Mouse (Mus musculus) stomach, embryonic 14.5 days (tissue): ENCODE measurements around the gene Timeless. TPM values are rescaled to one million over a fixed set of nuclear protein-coding genes. Genes with fewer than 3 reads are reported as not detected.

Experiments used
- ATAC-seq: fragments of 200-750 bp; cut with Nextera tagmentation; 2 replicates; pipeline ENCODE4 v1.8.0; 2017; ENCODE audit warnings: low read depth, moderate TSS enrichment; ENCODE audit not compliant: insufficient number of reproducible peaks, insufficient read depth, low FRiP score
- H3K27ac ChIP-seq: fragments of 300-500 bp; sonication (generic); 2 replicates; pipeline ENCODE4 v1.5.1; 2014; ENCODE audit warnings: mild to moderate bottlenecking, low read length, moderate library complexity, mixed read lengths
- H3K27me3 ChIP-seq: fragments of 300-500 bp; sonication (generic); 2 replicates; pipeline ENCODE4 v1.6.1; 2014; ENCODE audit warnings: low read length, control low read depth, mixed read lengths; ENCODE audit not compliant: control insufficient read depth, insufficient read depth
- H3K36me3 ChIP-seq: fragments of 300-500 bp; sonication (generic); 2 replicates; pipeline ENCODE4 v1.6.1; 2014; ENCODE audit warnings: mild to moderate bottlenecking, control low read depth, low read length, moderate library complexity, mixed read lengths; ENCODE audit not compliant: control insufficient read depth, insufficient read depth
- H3K4me1 ChIP-seq: fragments of 300-500 bp; sonication (generic); 2 replicates; pipeline ENCODE4 v1.6.1; 2014; ENCODE audit warnings: low read length, control low read depth, mixed read lengths; ENCODE audit not compliant: control insufficient read depth, insufficient read depth
- H3K4me2 ChIP-seq: fragments of 300-500 bp; sonication (generic); replicated peaks from 2 replicates; pipeline ENCODE4 v1.6.1; 2014; ENCODE audit warnings: low read depth, low read length, control low read depth
- H3K4me3 ChIP-seq: fragments of 300-500 bp; sonication (generic); 2 replicates; pipeline ENCODE4 v1.5.1; 2014; ENCODE audit warnings: low read depth, low read length, control low read depth
- H3K9ac ChIP-seq: fragments of 300-500 bp; sonication (generic); replicated peaks from 2 replicates; pipeline ENCODE4 v1.6.1; 2014; ENCODE audit warnings: low read depth, mild to moderate bottlenecking, control low read depth, low read length, moderate library complexity, mixed read lengths
- H3K9me3 ChIP-seq: fragments of 300-500 bp; sonication (generic); 2 replicates; pipeline ENCODE4 v1.6.1; 2016; ENCODE audit warnings: low read depth, low read length, control low read depth; ENCODE audit not compliant: control insufficient read depth
- WGBS: fragments of 180-500 bp; shearing (Covaris S2); extraction: QIAGEN DNeasy Blood & Tissue Kit; methylation state at CpG from one replicate; pipeline ENCODE4 v1.1.7; 2014; 5-methylcytosine and 5-hydroxymethylcytosine counted together
- polyA plus RNA-seq: library from polyadenylated mRNA; unstranded; fragments of >200 nt; fragmentation: Nextera tagmentation; extraction: Ambion mirVana; gene quantifications from 2 replicates; pipeline ENCODE4 v1.2.1, GENCODE M21; 2014

Gene Timeless
- polyA plus RNA-seq, 1 experiment from 2014 or later = 47.2 TPM

- Histone ChIP-seq H3K9ac (no peak overlapping the region), H3K4me3 (no peak overlapping the region), H3K4me2 (no peak overlapping the region), H3K9me3 (no peaks in the 10 kb centered on the region), H3K36me3 (no peaks in the 10 kb centered on the region), H3K27ac (no peak overlapping the region), H3K27me3 (peaks cover 9% of the 10 kb centered on the region; the same call in 1 of the 2 replicates), H3K4me1 (peaks cover 7% of the 10 kb centered on the region)
- ATAC-seq = no peak
- WGBS = 89% methylated on average over 6 of the region's 6 CpGs
Measured at GRCm38 (mm10) chr10:128193113-128193512, 38.8 kb upstream of the Timeless start.

- Histone ChIP-seq H3K4me3 (peak within 1 kb of the TSS; percentile 57), H3K36me3 (no peaks in the 10 kb centered on the region), H3K9ac (peak within 1 kb of the TSS; percentile 53), H3K27ac (peak within 1 kb of the TSS; percentile 27; the same call in 1 of the 2 replicates), H3K4me2 (peak within 1 kb of the TSS; percentile 99), H3K27me3 (peaks cover 9% of the 10 kb centered on the region; the same call in 1 of the 2 replicates), H3K9me3 (no peaks in the 10 kb centered on the region), H3K4me1 (peaks cover 7% of the 10 kb centered on the region)
- ATAC-seq = peak; percentile 94
- WGBS = 1% methylated on average over 46 of the region's 46 CpGs
Measured at GRCm38 (mm10) chr10:128194024-128194550, 37.8 kb upstream of the Timeless start, which contains the start of gene Gls2. TSS of gene Gls2 (plus strand) at chr10:128194457.

- peak overlapping the region; percentile 99 for H3K4me2 ChIP-seq
- peak; percentile 87 for ATAC-seq
- peak overlapping the region; percentile 53 for H3K9ac ChIP-seq
- H3K4me1 ChIP-seq = peaks cover 7% of the 10 kb centered on the region
- peaks cover 9% of the 10 kb centered on the region; the same call in 1 of the 2 replicates for H3K27me3 ChIP-seq
- 1% methylated on average over 78 of the region's 79 CpGs for WGBS
- no peaks in the 10 kb centered on the region for H3K36me3 ChIP-seq
- no peak overlapping the region for H3K27ac ChIP-seq
- peak overlapping the region; percentile 57 for H3K4me3 ChIP-seq
- no peaks in the 10 kb centered on the region for H3K9me3 ChIP-seq
Measured at GRCm38 (mm10) chr10:128194551-128195461, 37.1 kb upstream of the Timeless start.

GRCm38 (mm10) chr10:128201856-128202255 is 30.0 kb upstream of the Timeless start:
- WGBS = 58% methylated on average over 6 of the region's 6 CpGs
- no peak overlapping the region for H3K4me2 ChIP-seq

GRCm38 (mm10) chr10:128204941-128205340 is 26.9 kb upstream of the Timeless start:
- ATAC-seq = no peak
- H3K4me1 ChIP-seq = no peaks in the 10 kb centered on the region
- H3K4me2 ChIP-seq = no peak overlapping the region
- H3K4me3 ChIP-seq = no peak overlapping the region
- no peak overlapping the region for H3K9ac ChIP-seq
- no peaks in the 10 kb centered on the region for H3K27me3 ChIP-seq
- no peak overlapping the region for H3K27ac ChIP-seq
- H3K36me3 ChIP-seq = no peaks in the 10 kb centered on the region
- H3K9me3 ChIP-seq = no peaks in the 10 kb centered on the region
- WGBS = 81% methylated on average over 15 of the region's 15 CpGs

More at GRCm38 (mm10) chr10:128201856-128202255, 30.0 kb upstream of the Timeless start:
- no peak for ATAC-seq
- Histone ChIP-seq H3K9me3 (no peaks in the 10 kb centered on the region), H3K9ac (no peak overlapping the region), H3K27me3 (no peaks in the 10 kb centered on the region), H3K4me1 (no peaks in the 10 kb centered on the region), H3K36me3 (no peaks in the 10 kb centered on the region), H3K4me3 (no peak overlapping the region), H3K27ac (no peak overlapping the region)

- no peak for ATAC-seq
- H3K9ac ChIP-seq = no peak overlapping the region
- no peaks in the 10 kb centered on the region for H3K36me3 ChIP-seq
- 93% methylated on average over 10 of the region's 10 CpGs for WGBS
- no peaks in the 10 kb centered on the region for H3K9me3 ChIP-seq
- peaks cover 8% of the 10 kb centered on the region; the same call in 1 of the 2 replicates for H3K4me1 ChIP-seq
- no peak overlapping the region for H3K27ac ChIP-seq
- no peak overlapping the region for H3K4me2 ChIP-seq
- no peaks in the 10 kb centered on the region for H3K27me3 ChIP-seq
- no peak overlapping the region for H3K4me3 ChIP-seq
Measured at GRCm38 (mm10) chr10:128208326-128208725, 23.5 kb upstream of the Timeless start.

- no peak overlapping the region for H3K4me3 ChIP-seq
- H3K36me3 ChIP-seq = no peaks in the 10 kb centered on the region
- WGBS = 91% methylated on average over 11 of the region's 11 CpGs
- ATAC-seq = no peak
- H3K27me3 ChIP-seq = no peaks in the 10 kb centered on the region
- H3K27ac ChIP-seq = no peak overlapping the region
- H3K9ac ChIP-seq = no peak overlapping the region
- no peak overlapping the region for H3K4me2 ChIP-seq
- peaks cover 8% of the 10 kb centered on the region; the same call in 1 of the 2 replicates for H3K4me1 ChIP-seq
- H3K9me3 ChIP-seq = no peaks in the 10 kb centered on the region
Measured at GRCm38 (mm10) chr10:128209311-128210009, 22.4 kb upstream of the Timeless start.

GRCm38 (mm10) chr10:128210131-128210530 is 21.7 kb upstream of the Timeless start:
- Histone ChIP-seq H3K27me3 (no peaks in the 10 kb centered on the region), H3K27ac (no peak overlapping the region), H3K9me3 (no peaks in the 10 kb centered on the region), H3K9ac (no peak overlapping the region), H3K4me2 (no peak overlapping the region), H3K4me1 (peaks cover 8% of the 10 kb centered on the region; the same call in 1 of the 2 replicates), H3K4me3 (no peak overlapping the region), H3K36me3 (no peaks in the 10 kb centered on the region)
- no peak for ATAC-seq
- 87% methylated on average over 2 of the region's 2 CpGs for WGBS
